Mouse (Mus musculus) thymus, adult 2 months (tissue): ENCODE measurements around the gene Paqr5. TPM values are rescaled to one million over a fixed set of nuclear protein-coding genes. Genes with fewer than 3 reads are reported as not detected.

Source experiments
- DNase-seq: peaks from one replicate; pipeline ENCODE4 v3.0.0; 2021
- H3K27ac ChIP-seq: fragments of 200-500 bp; 2 replicates; pipeline ENCODE4 v1.5.1; 2012; ENCODE audit warnings: low read length, control low read depth; ENCODE audit not compliant: control insufficient read depth, insufficient read depth
- H3K27me3 ChIP-seq: fragments of 200-500 bp; 2 replicates; pipeline ENCODE4 v1.6.1; 2012; ENCODE audit warnings: mild to moderate bottlenecking, low read length, moderate library complexity, mixed read lengths; ENCODE audit not compliant: control insufficient read depth, insufficient read depth
- H3K36me3 ChIP-seq: fragments of 200-500 bp; 2 replicates; pipeline ENCODE4 v1.6.1; 2012; ENCODE audit warnings: mild to moderate bottlenecking, low read length, moderate library complexity; ENCODE audit not compliant: control insufficient read depth, insufficient read depth
- H3K4me1 ChIP-seq: fragments of 200-500 bp; replicated peaks from 2 replicates; pipeline ENCODE4 v1.6.1; 2012; ENCODE audit warnings: low read length; ENCODE audit not compliant: control insufficient read depth, insufficient read depth
- H3K4me3 ChIP-seq: fragments of 200-500 bp; 2 replicates; pipeline ENCODE4 v1.5.1; 2012; ENCODE audit warnings: mild to moderate bottlenecking, low read length, control low read depth, moderate library complexity; ENCODE audit not compliant: control insufficient read depth, insufficient read depth
- CTCF ChIP-seq: fragments of 200-500 bp; IDR thresholded peaks from 2 replicates; pipeline ENCODE4 v1.5.1; 2012; ENCODE audit warnings: mild to moderate bottlenecking, control low read depth, low read length, moderate library complexity, borderline replicate concordance; ENCODE audit not compliant: control insufficient read depth, poor library complexity, insufficient read depth; ENCODE audit errors: extremely low read depth
- POLR2A ChIP-seq: fragments of 200-500 bp; IDR thresholded peaks from 2 replicates; pipeline ENCODE4 v1.6.1; 2012; ENCODE audit warnings: mild to moderate bottlenecking, low read length, control low read depth, moderate library complexity; ENCODE audit not compliant: control insufficient read depth, poor library complexity, insufficient read depth; ENCODE audit errors: extremely low read depth
- WGBS: fragments of 180-500 bp; shearing (Covaris S2); methylation state at CpG from one replicate; pipeline ENCODE4 v1.1.7; 2018; 5-methylcytosine and 5-hydroxymethylcytosine counted together
- polyA plus RNA-seq: library from polyadenylated mRNA; depleted of rRNA; stranded (reverse); fragments of >200 nt; gene quantifications from 2 replicates; pipeline ENCODE4 v1.2.3, GENCODE M21; 2012

Gene Paqr5
- polyA plus RNA-seq, 1 experiment: 5.3 TPM

DNA sequence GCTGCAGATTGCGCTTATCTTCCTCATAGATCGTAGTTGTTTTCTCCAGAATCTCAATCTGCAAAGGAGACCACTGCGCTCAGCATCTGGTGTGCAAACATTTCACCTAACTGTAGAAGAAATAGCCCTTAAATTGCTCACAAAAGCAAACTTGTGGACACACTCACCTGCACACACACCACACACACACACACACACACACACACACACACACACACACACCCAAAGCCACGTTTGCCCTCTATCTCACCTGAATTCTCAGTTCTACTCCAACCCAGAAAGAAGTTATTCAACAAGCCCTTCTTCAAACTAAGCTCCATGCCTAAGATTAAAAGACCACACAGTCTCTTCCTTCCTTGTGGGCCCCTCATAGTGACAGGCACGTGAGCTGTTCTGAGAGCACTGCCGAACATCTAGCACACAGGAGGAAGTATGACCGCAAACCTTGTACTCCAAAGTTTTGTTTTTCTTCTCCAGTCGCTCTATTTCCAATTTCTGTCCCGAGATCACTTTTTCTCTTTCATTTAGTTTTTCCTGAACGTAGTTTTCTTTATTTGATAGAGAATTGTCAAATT lies 101.5 kb downstream of the Paqr5 start:
- 21% methylated on average over 10 of the region's 10 CpGs for WGBS
- H3K27ac ChIP-seq: peak overlapping the region; percentile 85
- DNase-seq: peak; percentile 39
- H3K4me1 ChIP-seq: peaks cover 17% of the 10 kb centered on the region
- H3K27me3 ChIP-seq: no peaks in the 10 kb centered on the region
- H3K4me3 ChIP-seq: peak overlapping the region; percentile 16
- TF ChIP-seq CTCF (no peak), POLR2A (no peak)
- peaks cover 34% of the 10 kb centered on the region for H3K36me3 ChIP-seq

DNA sequence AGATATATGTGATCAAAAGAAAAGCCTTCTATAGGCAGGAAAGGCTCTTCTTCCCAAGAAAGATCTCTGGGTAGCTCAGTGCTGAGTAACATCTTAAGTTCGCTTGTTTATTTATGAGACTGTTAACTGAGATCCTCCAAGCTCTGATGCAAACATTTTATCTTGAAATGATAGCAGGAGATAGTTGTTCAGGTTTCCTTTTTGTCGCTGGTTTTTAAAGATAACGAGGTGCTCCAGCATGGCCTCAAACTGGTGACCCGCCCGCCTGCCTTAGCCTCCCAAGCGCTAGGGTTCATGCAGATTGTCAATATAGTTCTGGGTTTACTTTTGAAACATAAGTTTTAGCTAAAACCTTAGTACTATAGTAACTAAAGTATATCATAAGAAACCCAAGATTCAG lies 106.3 kb downstream of the Paqr5 start:
- no peaks in the 10 kb centered on the region for H3K27me3 ChIP-seq
- H3K36me3 ChIP-seq: peaks cover 25% of the 10 kb centered on the region
- H3K4me1 ChIP-seq: peaks cover 13% of the 10 kb centered on the region
- no peak overlapping the region for H3K4me3 ChIP-seq
- no peak for TF ChIP-seq POLR2A
- no peak for TF ChIP-seq CTCF
- H3K27ac ChIP-seq: no peak overlapping the region
- no peak for DNase-seq
- WGBS: 95% methylated on average over 6 of the region's 6 CpGs

DNA sequence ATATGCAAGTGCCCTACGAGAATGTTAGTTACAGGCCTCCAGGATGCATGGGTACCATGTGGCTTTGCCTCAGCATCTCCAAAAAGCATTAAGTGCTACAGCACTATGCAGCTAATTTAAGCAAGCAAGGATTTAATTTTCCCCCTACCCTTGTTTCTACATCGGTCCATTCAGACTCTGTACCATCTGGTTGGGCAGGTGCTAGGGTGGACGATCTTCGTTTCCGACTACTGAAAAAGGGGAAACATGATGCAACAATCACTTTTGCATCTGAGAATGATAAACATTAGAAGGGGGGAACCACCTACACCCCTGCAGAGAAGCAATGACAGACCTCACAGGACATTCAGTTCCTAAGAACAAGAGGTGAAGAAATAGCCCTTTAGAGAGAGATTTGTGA lies 107.2 kb downstream of the Paqr5 start:
- no peak for DNase-seq
- Histone ChIP-seq H3K4me3 (no peak overlapping the region), H3K27ac (no peak overlapping the region), H3K4me1 (peaks cover 7% of the 10 kb centered on the region), H3K27me3 (no peaks in the 10 kb centered on the region), H3K36me3 (peaks cover 25% of the 10 kb centered on the region)
- TF ChIP-seq POLR2A: no peak
- no peak for TF ChIP-seq CTCF
- WGBS: 95% methylated on average over 5 of the region's 5 CpGs

DNA sequence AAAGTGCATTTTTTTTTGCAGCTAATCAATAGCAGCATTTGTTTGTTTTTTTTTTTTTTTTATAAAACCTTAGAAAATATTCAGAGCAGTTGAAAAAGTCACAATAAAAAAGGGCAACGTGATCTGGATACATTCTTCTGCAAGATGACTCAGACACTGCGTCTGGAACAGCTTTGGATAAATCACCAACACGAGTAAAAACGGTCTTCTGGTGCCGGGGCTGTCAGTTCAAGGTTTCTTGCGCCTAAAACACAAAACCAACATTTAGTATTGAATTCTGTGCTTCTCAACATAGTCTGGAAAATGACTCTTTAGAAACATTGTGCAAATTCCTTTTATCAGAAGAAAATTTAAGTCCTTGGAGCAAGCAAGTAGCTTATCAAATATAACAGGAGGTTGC lies 109.2 kb downstream of the Paqr5 start:
- Histone ChIP-seq H3K36me3 (peaks cover 32% of the 10 kb centered on the region), H3K4me1 (no peaks in the 10 kb centered on the region), H3K4me3 (no peak overlapping the region), H3K27me3 (no peaks in the 10 kb centered on the region), H3K27ac (no peak overlapping the region)
- TF ChIP-seq POLR2A: no peak
- TF ChIP-seq CTCF: no peak
- WGBS: 99% methylated on average over 6 of the region's 6 CpGs
- DNase-seq: no peak

DNA sequence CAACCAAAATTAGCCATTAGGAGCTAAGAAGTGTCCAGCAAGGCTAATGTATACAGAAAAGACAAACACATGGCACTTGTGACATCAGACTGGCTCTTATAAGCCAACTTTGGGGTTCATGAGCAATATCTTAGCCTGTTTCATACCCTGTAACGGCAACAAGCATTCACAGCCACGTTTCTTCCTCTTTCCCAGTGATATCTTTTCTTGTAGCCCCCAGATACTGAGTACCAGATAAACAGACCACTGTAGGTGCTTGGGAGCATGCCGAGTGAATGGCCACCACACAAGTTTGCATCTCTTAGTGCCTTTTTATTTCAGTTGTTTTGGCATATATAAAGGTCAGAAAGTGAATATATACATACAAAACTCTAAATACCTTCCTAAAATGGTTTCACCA lies 109.7 kb downstream of the Paqr5 start:
- no peak overlapping the region for H3K4me3 ChIP-seq
- TF ChIP-seq CTCF (no peak), POLR2A (no peak)
- peaks cover 37% of the 10 kb centered on the region for H3K36me3 ChIP-seq
- no peaks in the 10 kb centered on the region for H3K27me3 ChIP-seq
- no peak overlapping the region for H3K27ac ChIP-seq
- DNase-seq: no peak
- no peaks in the 10 kb centered on the region for H3K4me1 ChIP-seq
- 97% methylated on average over 3 of the region's 3 CpGs for WGBS

DNA sequence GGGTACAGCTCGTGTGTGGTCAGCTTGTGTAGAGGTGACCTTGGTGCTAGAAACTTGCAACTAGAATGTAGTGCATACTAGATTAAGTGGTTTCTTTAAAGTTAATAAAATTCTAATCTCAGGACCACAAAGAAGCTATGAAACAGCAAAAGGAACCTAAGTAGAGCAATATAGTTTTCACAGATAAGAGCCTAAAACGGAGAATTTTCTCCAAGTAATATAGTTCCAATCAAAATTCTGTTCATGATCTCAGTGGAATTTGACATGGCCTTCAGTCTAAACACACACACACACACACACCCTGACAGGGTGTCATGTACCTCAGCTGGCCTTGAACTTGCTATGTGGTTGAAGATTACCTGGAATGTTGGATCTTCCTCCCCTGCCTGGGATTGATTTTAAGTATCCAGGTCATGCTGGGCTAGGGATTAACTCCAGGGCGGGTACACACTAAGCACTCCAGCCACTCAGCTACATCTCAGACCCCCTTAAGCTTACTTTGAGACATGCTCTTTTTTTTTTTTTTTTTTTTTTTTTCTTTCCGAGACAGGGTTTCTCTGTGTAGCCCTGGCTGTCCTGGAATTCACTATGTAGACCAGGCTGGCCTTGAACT lies 111.2 kb downstream of the Paqr5 start:
- DNase-seq: no peak
- TF ChIP-seq CTCF: no peak
- no peak for TF ChIP-seq POLR2A
- H3K4me3 ChIP-seq: no peak overlapping the region
- no peaks in the 10 kb centered on the region for H3K27me3 ChIP-seq
- H3K27ac ChIP-seq: no peak overlapping the region
- WGBS: 75% methylated on average over 4 of the region's 4 CpGs
- peaks cover 32% of the 10 kb centered on the region for H3K36me3 ChIP-seq
- H3K4me1 ChIP-seq: no peaks in the 10 kb centered on the region
